Mouse (Mus musculus) thymus, adult 18-20 months (tissue): Measurements from ENCODE around the gene Clcf1.

Experiments
- DNase-seq, 2 experiments: peaks; one replicate each; pipeline ENCODE4 v3.0.0; 2022; ENCODE audit warnings: mixed read lengths in 2 of 2

Clcf1 gene

DNA sequence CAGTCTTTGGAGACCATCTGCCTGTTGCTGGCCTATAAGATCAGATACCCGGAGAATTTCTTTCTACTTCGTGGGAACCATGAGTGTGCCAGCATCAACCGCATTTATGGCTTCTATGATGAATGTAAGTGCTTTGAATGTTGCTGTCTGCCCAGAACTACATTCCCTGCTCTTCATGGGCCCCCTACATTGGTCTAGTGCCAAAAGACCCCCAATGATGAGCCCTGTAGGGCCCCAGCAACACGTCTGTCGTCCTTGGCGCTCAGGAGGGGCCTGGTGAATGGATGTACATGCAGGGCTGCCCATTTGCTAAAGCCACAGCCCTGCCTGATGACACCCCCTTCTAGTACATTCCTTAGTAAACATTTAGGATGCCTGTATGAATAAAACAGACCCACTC lies 20.9 kb upstream of the Clcf1 start:
- no peak for DNase-seq

GRCm38 (mm10) chr19:4194021-4194724 lies 19.9 kb upstream of the Clcf1 start:
- no peak for DNase-seq

- DNase-seq: no peak
Observed at GRCm38 (mm10) chr19:4194776-4195650, 19.0 kb upstream of the Clcf1 start.

DNA sequence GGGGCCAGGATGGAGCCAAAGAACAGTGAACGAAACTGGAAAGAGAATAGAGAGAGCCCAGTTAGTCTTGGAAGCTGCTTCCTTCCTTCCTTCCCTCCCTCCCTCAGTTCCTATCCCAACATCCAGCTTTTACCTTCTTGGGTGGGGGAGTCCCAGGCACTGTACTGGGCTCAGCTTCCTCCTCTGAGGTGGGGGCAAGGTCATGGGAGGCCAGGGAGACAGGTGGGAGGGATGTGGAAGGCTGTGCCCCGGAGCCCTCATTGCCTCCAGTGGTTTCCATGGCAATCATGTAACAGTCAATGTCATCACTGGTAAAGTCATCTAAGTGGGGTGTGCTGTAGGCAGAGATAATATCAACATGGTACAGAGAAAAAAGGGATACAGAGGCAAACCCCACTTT lies 18.0 kb upstream of the Clcf1 start:
- DNase-seq: no peak

DNA sequence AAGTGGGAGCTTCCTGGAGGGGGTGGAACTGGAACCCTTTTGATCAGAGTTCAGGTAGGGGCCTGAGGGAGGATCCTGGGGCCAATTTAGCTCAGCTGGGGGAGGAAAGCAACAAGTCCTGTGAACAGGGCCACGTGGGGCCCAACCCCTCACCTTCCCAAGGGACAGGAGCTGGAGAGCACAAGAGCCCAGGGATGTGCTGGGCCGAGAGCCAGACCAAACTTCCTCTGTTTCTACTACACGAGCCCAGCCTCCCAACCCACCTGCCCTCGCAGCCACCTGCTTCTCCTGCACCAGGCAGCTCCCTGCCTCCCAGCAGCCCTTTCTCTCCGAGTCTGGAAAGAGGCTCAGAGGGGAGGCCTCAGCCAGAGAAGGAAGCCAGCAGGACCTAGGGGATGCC lies 17.5 kb upstream of the Clcf1 start:
- no peak for DNase-seq

- no peak for DNase-seq
Observed at GRCm38 (mm10) chr19:4197180-4197579, 16.9 kb upstream of the Clcf1 start.

GRCm38 (mm10) chr19:4201291-4201909 lies 12.6 kb upstream of the Clcf1 start, which contains the start of gene Rad9a:
Rad9a (minus strand) TSS chr19:4201662.
- DNase-seq: peak; percentile 94 to 97

DNA sequence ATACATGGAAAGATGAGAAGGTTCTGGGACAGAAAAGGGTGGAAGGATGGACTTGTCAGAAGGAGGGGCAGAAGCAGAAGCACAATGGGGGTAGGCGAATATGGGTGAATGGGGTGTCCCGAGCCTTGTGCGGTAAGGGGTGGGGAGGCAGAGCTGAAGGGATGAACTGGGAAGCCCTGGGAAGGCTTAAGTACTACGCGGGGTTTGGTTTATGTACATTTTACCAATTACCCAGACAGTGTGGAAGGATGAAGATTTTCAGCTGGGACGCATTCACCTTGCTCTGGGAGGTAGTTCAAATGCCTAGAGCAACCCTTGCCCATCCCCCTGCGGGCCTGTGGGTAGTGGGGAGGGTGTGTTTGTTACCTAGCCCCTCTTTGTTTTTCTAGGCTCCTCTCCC lies 11.9 kb upstream of the Clcf1 start:
- DNase-seq: no peak

GRCm38 (mm10) chr19:4203148-4203547 lies 10.9 kb upstream of the Clcf1 start:
- DNase-seq: no peak

GRCm38 (mm10) chr19:4203604-4204326 lies 10.3 kb upstream of the Clcf1 start:
- DNase-seq: no peak

- no peak for DNase-seq
Observed at GRCm38 (mm10) chr19:4204889-4205288, 9.1 kb upstream of the Clcf1 start.

DNA sequence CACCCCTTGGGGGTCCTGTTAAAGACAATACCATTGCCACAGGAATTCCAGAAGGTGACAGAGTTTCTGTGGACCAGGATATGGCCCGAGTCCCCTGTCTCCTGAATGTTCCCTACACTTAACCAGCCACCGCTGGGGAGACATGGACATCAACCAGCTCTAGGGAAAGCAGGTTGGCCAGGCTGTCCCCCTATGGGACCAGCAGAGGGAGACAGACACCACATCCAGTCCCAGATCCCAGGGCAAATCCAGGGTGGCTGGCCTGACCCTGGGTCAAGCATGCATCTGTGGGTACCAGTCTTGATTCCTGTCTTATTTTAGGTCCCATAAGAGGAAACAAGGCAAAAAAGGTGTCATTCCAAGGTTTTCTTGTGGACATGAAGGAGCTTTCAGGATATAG lies 7.1 kb upstream of the Clcf1 start:
- DNase-seq: no peak

GRCm38 (mm10) chr19:4208563-4208962 lies 5.5 kb upstream of the Clcf1 start:
- DNase-seq: no peak

- DNase-seq: no peak
Observed at GRCm38 (mm10) chr19:4211891-4212588, 2.0 kb upstream of the Clcf1 start.

GRCm38 (mm10) chr19:4213524-4213974 lies 489 bp upstream of the Clcf1 start:
- no peak for DNase-seq

DNA sequence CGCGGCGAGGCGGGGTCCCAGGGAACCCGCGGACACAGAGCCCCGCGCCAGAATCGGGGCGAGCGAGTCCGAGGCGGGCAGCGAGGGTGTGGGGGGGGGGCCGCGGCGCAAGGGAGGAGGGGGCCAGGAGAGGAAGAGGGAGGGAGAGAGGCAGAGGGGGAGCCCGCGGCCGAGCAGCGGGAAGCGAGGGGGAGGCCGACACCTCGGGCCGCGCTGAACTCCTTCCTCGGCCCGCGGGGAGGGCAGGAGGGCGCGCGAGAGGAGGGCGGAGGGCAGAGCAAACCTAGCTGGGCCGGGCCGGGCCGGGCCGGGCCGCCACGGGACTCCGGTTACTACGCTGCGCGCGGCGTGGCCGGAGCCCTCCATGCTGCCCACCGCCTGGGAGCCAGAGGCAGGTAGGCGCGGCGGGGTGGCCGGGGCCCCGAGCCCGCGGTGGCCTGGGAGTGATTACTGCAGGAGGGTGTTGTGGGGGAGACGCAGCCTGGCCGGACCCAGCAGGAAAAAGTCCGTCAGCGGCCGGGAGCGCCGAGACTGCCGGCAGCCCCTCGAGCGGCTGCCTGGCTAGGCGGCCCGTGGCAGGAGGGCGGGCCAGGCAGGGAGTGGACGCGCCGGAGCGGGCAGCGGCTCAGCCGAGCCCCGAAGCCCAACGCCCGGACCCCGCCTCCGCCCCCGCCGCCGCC lies 873 bp downstream of the Clcf1 start:
- DNase-seq: no peak

DNA sequence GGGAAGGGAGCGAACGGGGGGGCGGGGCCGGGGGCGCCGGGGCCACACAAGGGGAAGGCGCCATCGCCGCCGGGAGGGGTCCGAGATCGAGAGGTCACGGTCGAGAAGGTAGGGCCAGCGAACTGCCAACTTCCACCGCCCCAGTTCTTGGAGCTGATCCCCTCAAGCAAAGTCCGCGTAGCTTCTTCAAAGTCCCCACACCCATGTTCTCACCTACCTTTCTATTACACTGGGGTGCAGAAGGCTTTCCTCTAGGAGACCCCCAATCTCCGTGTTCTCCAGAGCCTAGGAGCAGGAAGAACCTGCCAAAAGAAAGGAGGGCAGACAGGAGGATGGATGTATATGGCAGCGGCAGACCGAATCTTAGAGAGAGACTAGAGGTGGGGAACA lies 1.4 kb downstream of the Clcf1 start:
- DNase-seq: no peak

GRCm38 (mm10) chr19:4216041-4216685 lies 2.1 kb downstream of the Clcf1 start:
- DNase-seq: no peak

- DNase-seq: no peak
Observed at GRCm38 (mm10) chr19:4217140-4217539, 3.1 kb downstream of the Clcf1 start.

GRCm38 (mm10) chr19:4217855-4218254 lies 3.8 kb downstream of the Clcf1 start:
- no peak for DNase-seq

DNA sequence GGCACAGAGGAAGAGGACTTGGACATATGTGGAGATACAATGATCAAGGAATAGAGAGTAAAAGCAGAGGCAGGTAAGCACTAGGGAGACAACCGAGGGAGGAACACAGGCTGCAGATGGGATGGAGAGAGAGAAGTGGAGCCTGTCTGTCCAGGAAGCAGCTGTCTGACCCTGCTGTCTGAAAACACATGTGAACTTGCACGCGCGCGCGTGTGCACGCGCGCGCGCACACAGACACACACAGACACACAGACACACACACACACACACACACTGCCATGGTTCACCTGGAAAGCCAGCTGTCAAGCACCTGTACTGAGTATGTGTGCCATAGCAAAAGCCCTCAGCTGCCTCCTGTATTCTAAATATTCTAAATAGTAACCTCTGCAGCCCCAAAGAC lies 4.3 kb downstream of the Clcf1 start:
- DNase-seq: no peak
